Mouse (Mus musculus): ENCODE measurements around the gene Plxdc1.

GRCm38 (mm10) chr11:97933553-97933952 is 52.7 kb downstream of the Plxdc1 start:
- TF ChIP-seq CTCF (IDR thresholded peaks at IDR 0.05; ENCODE audit: low read depth, low read length) (no peak), POLR2A (IDR thresholded peaks at IDR 0.05; ENCODE audit: insufficient read depth, low read length) (no peak), EP300 (IDR thresholded peaks at IDR 0.05; ENCODE audit: insufficient read depth, low read depth, low read length) (no peak)
